Mouse (Mus musculus): Measurements from ENCODE around the gene Plekhm3.

Plekhm3 gene

GRCm38 (mm10) chr1:64928542-64928941, 28.1 kb downstream of the Plekhm3 start:
- no peak for DNase-seq (ENCODE audit: low spot score)

- DNase-seq (ENCODE audit: low spot score): no peak
Observed at GRCm38 (mm10) chr1:64927437-64928274, 29.0 kb downstream of the Plekhm3 start.

GRCm38 (mm10) chr1:64925594-64925993, 31.0 kb downstream of the Plekhm3 start:
- DNase-seq (ENCODE audit: low spot score): no peak

- peak; percentile 33 for DNase-seq (ENCODE audit: low spot score)
Observed at GRCm38 (mm10) chr1:64924283-64924682, 32.3 kb downstream of the Plekhm3 start.

GRCm38 (mm10) chr1:64918810-64919528, 37.7 kb downstream of the Plekhm3 start:
- peak; percentile 83 for DNase-seq (ENCODE audit: low spot score)

- DNase-seq (ENCODE audit: low spot score): no peak
Observed at GRCm38 (mm10) chr1:64917966-64918365, 38.7 kb downstream of the Plekhm3 start.

- DNase-seq (ENCODE audit: low spot score): peak; percentile 86
Observed at GRCm38 (mm10) chr1:64916884-64917507, 39.6 kb downstream of the Plekhm3 start.

GRCm38 (mm10) chr1:64914356-64914755, 42.3 kb downstream of the Plekhm3 start:
- DNase-seq (ENCODE audit: low spot score): peak; percentile 21

GRCm38 (mm10) chr1:64907740-64908139, 48.9 kb downstream of the Plekhm3 start:
- no peak for DNase-seq (ENCODE audit: low spot score)

GRCm38 (mm10) chr1:64906226-64906625, 50.4 kb downstream of the Plekhm3 start:
- no peak for DNase-seq (ENCODE audit: low spot score)

- DNase-seq (ENCODE audit: low spot score): peak; percentile 74
Observed at GRCm38 (mm10) chr1:64903415-64903814, 53.2 kb downstream of the Plekhm3 start.

- no peak for DNase-seq (ENCODE audit: low spot score)
Observed at GRCm38 (mm10) chr1:64902804-64903203, 53.8 kb downstream of the Plekhm3 start.

GRCm38 (mm10) chr1:64899763-64900162, 56.9 kb downstream of the Plekhm3 start:
- DNase-seq (ENCODE audit: low spot score): no peak

- no peak for DNase-seq (ENCODE audit: low spot score)
Observed at GRCm38 (mm10) chr1:64897485-64897884, 59.1 kb downstream of the Plekhm3 start.

GRCm38 (mm10) chr1:64893806-64894205, 62.8 kb downstream of the Plekhm3 start:
- DNase-seq (ENCODE audit: low spot score): no peak

GRCm38 (mm10) chr1:64891332-64891731, 65.3 kb downstream of the Plekhm3 start:
- DNase-seq (ENCODE audit: low spot score): peak; percentile 90

- no peak for DNase-seq (ENCODE audit: low spot score)
Observed at GRCm38 (mm10) chr1:64887502-64888203, 69.0 kb downstream of the Plekhm3 start.

- no peak for DNase-seq (ENCODE audit: low spot score)
Observed at GRCm38 (mm10) chr1:64886718-64887117, 69.9 kb downstream of the Plekhm3 start.

- no peak for DNase-seq (ENCODE audit: low spot score)
Observed at GRCm38 (mm10) chr1:64885328-64885727, 71.3 kb downstream of the Plekhm3 start.

- DNase-seq (ENCODE audit: low spot score): no peak
Observed at GRCm38 (mm10) chr1:64884007-64884406, 72.6 kb downstream of the Plekhm3 start.

- no peak for DNase-seq (ENCODE audit: low spot score)
Observed at GRCm38 (mm10) chr1:64880613-64881012, 76.0 kb downstream of the Plekhm3 start.

- DNase-seq (ENCODE audit: low spot score): peak; percentile 20
Observed at GRCm38 (mm10) chr1:64878795-64879240, 77.8 kb downstream of the Plekhm3 start.

Data from retina, embryonic 14.5 days (tissue).